Mouse (Mus musculus) myocyte (in vitro differentiated cells): Measurements from ENCODE around the gene Setd5. TPM values are rescaled to one million over a fixed set of nuclear protein-coding genes. Genes with fewer than 3 reads are reported as not detected.

Experiments
- H3K27me3 ChIP-seq: one replicate; pipeline ENCODE4 v1.6.1; 2011; ENCODE audit not compliant: control insufficient read depth, insufficient read depth, insufficient read length
- H3K36me3 ChIP-seq: one replicate; pipeline ENCODE4 v1.6.1; 2011; ENCODE audit not compliant: control insufficient read depth, insufficient read depth
- H3K4me2 ChIP-seq: one replicate; pipeline ENCODE4 v1.6.1; 2011; ENCODE audit warnings: low read depth, control low read depth
- H3K4me3 ChIP-seq: one replicate; pipeline ENCODE4 v1.5.1; 2011; ENCODE audit warnings: mild to moderate bottlenecking, control low read depth, moderate library complexity
- H3K79me2 ChIP-seq: one replicate; pipeline ENCODE4 v1.6.1; 2011; ENCODE audit not compliant: control insufficient read depth, insufficient read depth
- H3ac ChIP-seq: one replicate; pipeline ENCODE4 v1.6.1; 2011; ENCODE audit not compliant: control insufficient read depth, insufficient read length
- CEBPB ChIP-seq: IDR thresholded peaks from 2 replicates; pipeline ENCODE4 v1.6.1; 2011; ENCODE audit warnings: mild to moderate bottlenecking, moderate library complexity; ENCODE audit not compliant: poor library complexity, insufficient read depth, severe bottlenecking
- E2F4 ChIP-seq: IDR thresholded peaks from one replicate; pipeline ENCODE4 v1.6.1; 2011; ENCODE audit warnings: mild to moderate bottlenecking, control low read depth, moderate library complexity; ENCODE audit not compliant: insufficient read depth
- MAX ChIP-seq: IDR thresholded peaks from one replicate; pipeline ENCODE4 v1.6.1; 2011; ENCODE audit warnings: low read depth, mild to moderate bottlenecking, control low read depth
- MYOD1 ChIP-seq, 3 experiments: IDR thresholded peaks; one replicate each; pipeline ENCODE4 v1.6.1; 2011; ENCODE audit warnings: control low read depth in 2 of 3, low read depth in 2 of 3, mild to moderate bottlenecking in 2 of 3, moderate library complexity in 1 of 3; ENCODE audit not compliant: insufficient read length in 2 of 3, control insufficient read depth in 1 of 3
- MYOG ChIP-seq, 3 experiments: IDR thresholded peaks; one replicate each; pipeline ENCODE4 v1.6.1; 2011; ENCODE audit warnings: control low read depth in 2 of 3, low read depth in 2 of 3, mild to moderate bottlenecking in 2 of 3; ENCODE audit not compliant: insufficient read length in 2 of 3, control insufficient read depth in 1 of 3, insufficient read depth in 1 of 3
- POLR2A ChIP-seq: IDR thresholded peaks from one replicate; pipeline ENCODE4 v1.6.1; 2011; ENCODE audit warnings: low read depth, mild to moderate bottlenecking, control low read depth, moderate library complexity; ENCODE audit not compliant: insufficient read length
- POLR2AphosphoS2 ChIP-seq: IDR thresholded peaks from one replicate; pipeline ENCODE4 v1.6.1; 2011; ENCODE audit warnings: low read depth, control low read depth; ENCODE audit not compliant: insufficient read length
- REST ChIP-seq: IDR thresholded peaks from one replicate; pipeline ENCODE4 v1.6.1; 2011; ENCODE audit warnings: mild to moderate bottlenecking, control low read depth, moderate library complexity; ENCODE audit not compliant: insufficient read depth, insufficient read length
- SRF ChIP-seq: IDR thresholded peaks from one replicate; pipeline ENCODE4 v1.6.1; 2011; ENCODE audit warnings: low read depth; ENCODE audit not compliant: control insufficient read depth, insufficient read length
- TCF12 ChIP-seq: IDR thresholded peaks from one replicate; pipeline ENCODE4 v1.6.1; 2011; ENCODE audit warnings: mild to moderate bottlenecking, control low read depth; ENCODE audit not compliant: poor library complexity, insufficient read depth, severe bottlenecking
- TCF3 ChIP-seq: IDR thresholded peaks from one replicate; pipeline ENCODE4 v1.6.1; 2011; ENCODE audit warnings: low read depth, control low read depth; ENCODE audit not compliant: insufficient read length
- USF1 ChIP-seq: IDR thresholded peaks from one replicate; pipeline ENCODE4 v1.6.1; 2011; ENCODE audit warnings: low read depth, mild to moderate bottlenecking, control low read depth, moderate library complexity
- polyA plus RNA-seq: library from polyadenylated mRNA; unstranded; fragments of >200 nt; fragmentation: generic; extraction: Trizol; gene quantifications from one replicate; pipeline ENCODE4 v1.2.1, GENCODE M21; 2012; ENCODE audit warnings: missing spikeins

The Setd5 gene
- polyA plus RNA-seq, 1 experiment = 21.8 TPM

DNA sequence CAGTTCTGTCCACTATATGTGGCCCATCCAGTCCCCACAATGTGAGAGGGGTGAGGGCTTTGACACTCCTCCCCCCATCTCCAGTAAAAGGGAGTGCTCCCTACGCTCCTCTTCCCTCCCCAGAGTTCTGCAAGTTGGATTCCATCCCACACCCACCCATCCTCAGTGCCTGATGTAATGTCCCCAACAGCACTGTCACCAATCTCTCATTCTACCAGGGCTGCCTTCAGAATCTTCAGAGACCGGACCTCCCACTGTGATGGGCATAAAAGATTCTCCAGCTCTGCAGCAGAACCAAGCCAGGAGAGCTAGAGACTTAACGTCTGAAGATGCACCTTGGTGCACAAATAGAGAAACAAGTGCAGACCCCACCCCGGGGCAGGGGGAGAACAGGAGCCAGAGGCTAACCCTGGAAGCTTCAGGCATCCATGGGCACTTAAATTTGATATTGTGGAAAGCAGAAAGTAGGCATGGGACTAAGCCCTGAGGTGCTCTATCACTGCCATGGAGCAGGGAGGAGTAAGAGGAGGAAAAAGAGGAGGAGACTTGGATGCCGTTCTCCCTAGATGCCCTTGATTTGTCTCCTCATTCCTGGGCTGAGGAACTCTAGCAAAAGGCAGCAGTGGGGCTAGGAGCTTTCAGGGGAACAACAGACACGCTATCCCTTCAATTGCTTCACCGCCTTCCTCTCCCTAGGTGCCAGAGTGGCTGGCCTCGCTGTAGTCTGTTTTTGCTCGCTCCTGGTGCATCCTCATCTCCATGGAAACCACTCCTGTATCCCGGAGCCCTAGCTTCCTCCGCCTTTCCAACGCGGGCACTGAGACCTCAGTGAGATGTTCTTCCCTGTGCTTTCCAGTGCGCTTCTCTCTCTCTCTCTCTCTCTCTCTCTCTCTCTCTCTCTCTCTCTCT lies 101.4 kb downstream of the Setd5 start:
- no peaks in the 10 kb centered on the region for H3K79me2 ChIP-seq
- no peak overlapping the region for H3ac ChIP-seq
- no peaks in the 10 kb centered on the region for H3K36me3 ChIP-seq
- no peak overlapping the region for H3K4me2 ChIP-seq
- H3K4me3 ChIP-seq = no peak overlapping the region
- TF ChIP-seq POLR2A (no peak), SRF (no peak), USF1 (no peak), E2F4 (no peak), TCF3 (no peak), MYOG (IDR thresholded peaks at IDR 0.05; ENCODE audit: control insufficient read depth in 1 of 3, insufficient read depth in 1 of 3, insufficient read length in 2 of 3, low read depth in 2 of 3) (no peak), MYOD1 (IDR thresholded peaks at IDR 0.05; ENCODE audit: control insufficient read depth in 1 of 3, insufficient read length in 2 of 3, low read depth in 2 of 3) (no peak), CEBPB (no peak), MAX (no peak), TCF12 (no peak), REST (no peak), POLR2AphosphoS2 (no peak)
- H3K27me3 ChIP-seq = peaks cover 11% of the 10 kb centered on the region

DNA sequence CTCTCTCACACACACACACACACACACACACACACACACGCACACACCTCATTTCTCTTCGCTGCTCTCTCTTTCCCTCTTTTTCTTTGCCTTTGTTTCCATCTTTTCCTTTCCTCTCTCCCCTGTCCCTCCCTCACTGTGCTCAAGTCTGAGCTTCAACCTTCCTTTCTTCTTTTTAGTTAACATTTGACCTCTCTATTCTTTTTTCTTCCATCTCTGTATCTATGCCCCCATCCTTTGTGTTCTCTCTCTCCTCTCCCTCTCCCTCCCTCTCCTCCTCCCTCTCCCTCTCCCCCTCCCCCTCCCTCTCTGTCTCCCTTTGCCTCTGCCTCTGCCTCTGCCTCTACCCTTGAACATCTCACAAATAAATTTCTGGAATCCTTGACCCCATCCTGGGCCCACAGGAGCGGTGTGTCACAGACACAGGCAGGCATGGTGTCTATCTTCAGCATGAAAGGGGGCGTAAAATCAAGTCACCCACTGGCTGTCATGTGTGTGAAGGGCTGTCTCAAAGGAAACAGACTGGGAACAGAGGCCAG lies 102.1 kb downstream of the Setd5 start:
- Histone ChIP-seq H3K4me3 (no peak overlapping the region), H3K36me3 (no peaks in the 10 kb centered on the region), H3K79me2 (no peaks in the 10 kb centered on the region), H3ac (no peak overlapping the region), H3K4me2 (no peak overlapping the region), H3K27me3 (peaks cover 14% of the 10 kb centered on the region)
- TF ChIP-seq POLR2AphosphoS2 (no peak), MYOG (IDR thresholded peaks at IDR 0.05; ENCODE audit: control insufficient read depth in 1 of 3, insufficient read depth in 1 of 3, insufficient read length in 2 of 3, low read depth in 2 of 3) (no peak), TCF12 (no peak), MAX (no peak), POLR2A (no peak), MYOD1 (IDR thresholded peaks at IDR 0.05; ENCODE audit: control insufficient read depth in 1 of 3, insufficient read length in 2 of 3, low read depth in 2 of 3) (no peak), USF1 (no peak), REST (no peak), CEBPB (no peak), SRF (no peak), E2F4 (no peak), TCF3 (no peak)

DNA sequence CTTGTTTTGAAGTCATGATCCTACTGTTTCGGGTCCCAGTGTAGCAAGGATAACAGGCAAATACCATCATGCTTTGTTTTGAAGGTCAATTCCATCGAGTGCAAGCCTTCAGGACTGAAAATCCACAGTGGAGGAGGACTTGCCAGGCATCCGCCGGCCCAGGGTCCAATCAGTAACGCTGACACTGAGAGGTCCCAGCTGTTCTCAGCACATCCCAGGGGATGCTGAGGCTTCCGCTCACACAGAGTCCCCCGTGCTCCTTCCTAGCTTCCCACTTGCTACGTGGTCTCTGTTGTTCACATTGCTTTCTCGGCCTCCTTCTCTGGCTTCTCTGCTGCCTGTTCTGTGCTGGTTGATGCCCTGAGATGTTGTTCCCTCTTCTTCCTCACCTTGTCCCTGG lies 107.0 kb downstream of the Setd5 start:
- Histone ChIP-seq H3K79me2 (no peaks in the 10 kb centered on the region), H3K27me3 (peaks cover 11% of the 10 kb centered on the region), H3K36me3 (no peaks in the 10 kb centered on the region), H3ac (no peak overlapping the region), H3K4me2 (no peak overlapping the region), H3K4me3 (no peak overlapping the region)
- no peak for TF ChIP-seq MYOG (IDR thresholded peaks at IDR 0.05; ENCODE audit: control insufficient read depth in 1 of 3, insufficient read depth in 1 of 3, insufficient read length in 2 of 3, low read depth in 2 of 3)
- no peak for TF ChIP-seq POLR2A
- no peak for TF ChIP-seq CEBPB

DNA sequence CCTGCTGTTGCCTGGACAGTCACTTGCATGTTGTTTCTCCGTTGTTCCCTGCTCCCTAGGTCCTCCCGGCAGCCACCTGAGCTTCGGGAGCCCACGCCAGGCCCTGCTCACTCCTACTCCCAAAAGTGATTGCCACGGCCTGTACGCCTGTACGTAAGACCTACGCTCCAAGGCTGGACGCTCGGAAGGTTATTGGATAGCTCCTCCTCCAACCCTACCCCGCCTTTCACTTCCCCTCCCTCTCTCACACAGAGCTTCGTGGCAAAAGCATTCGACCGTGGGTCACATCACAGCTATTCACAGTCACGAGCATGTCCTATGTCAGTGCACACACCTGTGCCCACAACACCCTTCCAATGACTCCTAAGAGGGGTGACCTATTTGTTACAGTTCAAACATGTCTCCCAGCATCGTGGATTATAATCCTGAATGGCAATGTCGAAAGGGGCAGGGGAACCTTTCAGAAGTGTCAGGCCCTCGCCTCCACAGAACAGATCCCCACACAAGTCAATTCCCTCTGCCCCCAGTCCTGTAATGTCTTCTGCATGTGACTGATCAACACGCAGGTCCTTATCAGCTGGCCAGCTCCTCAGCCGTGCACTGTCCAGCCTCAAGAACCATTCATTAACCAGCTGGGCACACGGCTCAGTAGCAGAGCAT lies 107.8 kb downstream of the Setd5 start:
- Histone ChIP-seq H3K4me3 (no peak overlapping the region), H3ac (no peak overlapping the region), H3K4me2 (no peak overlapping the region), H3K27me3 (peaks cover 11% of the 10 kb centered on the region), H3K36me3 (no peaks in the 10 kb centered on the region), H3K79me2 (no peaks in the 10 kb centered on the region)
- TF ChIP-seq TCF12 (no peak), SRF (no peak), MYOD1 (IDR thresholded peaks at IDR 0.05; ENCODE audit: control insufficient read depth in 1 of 3, insufficient read length in 2 of 3, low read depth in 2 of 3) (no peak), CEBPB (no peak), REST (no peak), USF1 (no peak), MAX (no peak), MYOG (IDR thresholded peaks at IDR 0.05; ENCODE audit: control insufficient read depth in 1 of 3, insufficient read depth in 1 of 3, insufficient read length in 2 of 3, low read depth in 2 of 3) (no peak), E2F4 (no peak), POLR2A (no peak), POLR2AphosphoS2 (no peak), TCF3 (no peak)
